Mouse (Mus musculus): Measurements from ENCODE around the gene Btrc. TPM values are rescaled to one million over a fixed set of nuclear protein-coding genes. Genes with fewer than 3 reads are reported as not detected.

Btrc gene
- polyA plus RNA-seq, 1 experiment from 2014 or later = 43.1 TPM

DNA sequence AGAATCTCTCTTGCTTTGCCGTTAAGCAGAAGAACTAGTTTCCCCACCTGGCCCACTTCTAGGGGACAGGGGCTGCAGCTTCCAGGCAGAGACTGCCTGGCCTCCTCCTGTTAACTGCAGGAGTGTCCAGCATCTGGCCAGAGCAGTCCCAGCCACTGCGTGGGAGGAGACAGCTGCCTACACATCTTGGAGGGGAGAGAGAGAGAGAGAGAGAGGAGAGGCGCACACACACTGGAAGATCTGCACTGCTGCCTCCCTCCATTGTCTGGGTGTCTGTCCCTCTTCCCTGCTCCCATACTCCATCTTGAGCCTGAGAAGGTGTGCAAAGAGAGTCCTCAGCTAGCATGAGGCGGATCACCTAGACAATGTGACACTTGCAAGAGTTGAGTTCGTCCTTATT lies 165.8 kb downstream of the Btrc start:
- Histone ChIP-seq H3K4me3 (no peak overlapping the region), H3K36me3 (peaks cover 47% of the 10 kb centered on the region), H3K27ac (replicated peaks) (no peak overlapping the region), H3K4me1 (no peaks in the 10 kb centered on the region), H3K9me3 (replicated peaks) (no peaks in the 10 kb centered on the region), H3K27me3 (ENCODE audit: low read depth, poor library complexity, severe bottlenecking) (0 out of 2 replicates have a peak, but pooled peaks cover 6% of the 10 kb centered on the region)
- no peak for DNase-seq (ENCODE audit: low spot score)
- whole genome bisulfite sequencing = 81% methylated on average over 5 of the region's 5 CpGs

- no peak for DNase-seq (ENCODE audit: low spot score)
- peaks cover 37% of the 10 kb centered on the region for H3K36me3 ChIP-seq
- WGBS = 87% methylated on average over 15 of the region's 15 CpGs
- H3K27ac ChIP-seq (replicated peaks) = no peak overlapping the region
- H3K4me1 ChIP-seq = no peaks in the 10 kb centered on the region
- H3K4me3 ChIP-seq = no peak overlapping the region
- peaks cover 17% of the 10 kb centered on the region for H3K27me3 ChIP-seq (ENCODE audit: low read depth, poor library complexity, severe bottlenecking)
- no peaks in the 10 kb centered on the region for H3K9me3 ChIP-seq (replicated peaks)
Measured at GRCm38 (mm10) chr19:45530200-45530995, 166.9 kb downstream of the Btrc start.

- no peaks in the 10 kb centered on the region for H3K9me3 ChIP-seq (replicated peaks)
- H3K27me3 ChIP-seq (ENCODE audit: low read depth, poor library complexity, severe bottlenecking) = peaks cover 29% of the 10 kb centered on the region
- WGBS = 80% methylated on average over 6 of the region's 6 CpGs
- no peaks in the 10 kb centered on the region for H3K4me1 ChIP-seq
- peaks cover 37% of the 10 kb centered on the region for H3K36me3 ChIP-seq
- no peak overlapping the region for H3K4me3 ChIP-seq
- H3K27ac ChIP-seq (replicated peaks) = no peak overlapping the region
- DNase-seq (ENCODE audit: low spot score) = no peak
Measured at GRCm38 (mm10) chr19:45531554-45531953, 168.0 kb downstream of the Btrc start.

DNA sequence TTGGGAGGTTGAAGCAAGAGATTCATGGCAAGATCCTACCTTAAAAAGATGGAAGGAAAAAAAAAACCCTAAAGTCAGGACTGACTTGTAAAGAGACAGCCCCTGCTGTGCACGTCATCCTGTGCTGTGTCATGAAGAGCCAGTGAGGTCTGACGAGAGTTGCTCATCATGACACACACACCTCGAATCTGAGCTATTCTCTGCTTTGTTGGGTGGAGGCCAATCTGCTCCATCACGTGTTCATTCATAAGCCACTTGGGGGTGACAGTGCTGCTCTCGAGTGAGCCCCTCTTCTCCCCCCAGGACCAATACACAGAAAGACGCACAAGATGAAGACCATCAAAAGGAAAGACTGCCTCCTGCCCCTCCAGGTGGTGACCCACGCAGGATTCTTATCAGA lies 170.1 kb downstream of the Btrc start:
- peaks cover 43% of the 10 kb centered on the region for H3K27me3 ChIP-seq (ENCODE audit: low read depth, poor library complexity, severe bottlenecking)
- peaks cover 18% of the 10 kb centered on the region for H3K36me3 ChIP-seq
- no peak for DNase-seq (ENCODE audit: low spot score)
- H3K27ac ChIP-seq (replicated peaks) = no peak overlapping the region
- no peaks in the 10 kb centered on the region for H3K4me1 ChIP-seq
- H3K4me3 ChIP-seq = no peak overlapping the region
- H3K9me3 ChIP-seq (replicated peaks) = no peaks in the 10 kb centered on the region
- 82% methylated on average over 7 of the region's 7 CpGs for WGBS

DNA sequence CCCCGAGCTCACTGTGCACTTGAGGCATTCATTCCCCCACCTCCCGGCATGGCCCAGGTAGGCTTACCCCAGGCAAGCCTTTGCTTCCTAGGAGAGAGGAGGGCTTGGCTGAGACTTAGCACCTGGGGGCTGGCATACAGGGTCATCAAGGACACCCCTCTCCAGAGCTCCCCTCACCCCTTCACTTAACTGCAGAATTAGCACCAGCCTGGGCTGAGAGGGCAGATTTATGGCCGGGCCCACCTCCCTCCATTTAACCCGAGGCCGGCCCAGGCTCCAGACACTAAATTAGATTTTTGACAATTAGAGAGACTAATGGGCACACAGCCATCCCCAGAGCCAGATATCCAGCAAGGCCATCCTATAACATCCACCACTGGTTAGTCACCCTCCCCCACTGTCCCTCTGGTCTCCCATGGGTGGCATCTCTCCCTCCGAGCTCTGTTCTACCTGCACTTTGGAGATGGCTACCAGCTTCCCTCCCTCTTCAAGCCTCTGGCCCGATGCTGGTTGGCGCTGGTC lies 171.7 kb downstream of the Btrc start:
- peaks cover 59% of the 10 kb centered on the region for H3K27me3 ChIP-seq (ENCODE audit: low read depth, poor library complexity, severe bottlenecking)
- peaks cover 2% of the 10 kb centered on the region; the same call in 1 of the 2 replicates for H3K36me3 ChIP-seq
- no peak overlapping the region for H3K27ac ChIP-seq (replicated peaks)
- no peak overlapping the region for H3K4me3 ChIP-seq
- DNase-seq (ENCODE audit: low spot score) = no peak
- 86% methylated on average over 8 of the region's 8 CpGs for WGBS
- H3K4me1 ChIP-seq = no peaks in the 10 kb centered on the region
- no peaks in the 10 kb centered on the region for H3K9me3 ChIP-seq (replicated peaks)

- DNase-seq (ENCODE audit: low spot score) = no peak
- 68% methylated on average over 6 of the region's 6 CpGs for WGBS
- Histone ChIP-seq H3K9me3 (replicated peaks) (no peaks in the 10 kb centered on the region), H3K4me3 (no peak overlapping the region), H3K27ac (replicated peaks) (no peak overlapping the region), H3K4me1 (peaks cover 3% of the 10 kb centered on the region), H3K36me3 (no peaks in the 10 kb centered on the region), H3K27me3 (ENCODE audit: low read depth, poor library complexity, severe bottlenecking) (peaks cover 66% of the 10 kb centered on the region)
Measured at GRCm38 (mm10) chr19:45535929-45536328, 172.4 kb downstream of the Btrc start.

DNA sequence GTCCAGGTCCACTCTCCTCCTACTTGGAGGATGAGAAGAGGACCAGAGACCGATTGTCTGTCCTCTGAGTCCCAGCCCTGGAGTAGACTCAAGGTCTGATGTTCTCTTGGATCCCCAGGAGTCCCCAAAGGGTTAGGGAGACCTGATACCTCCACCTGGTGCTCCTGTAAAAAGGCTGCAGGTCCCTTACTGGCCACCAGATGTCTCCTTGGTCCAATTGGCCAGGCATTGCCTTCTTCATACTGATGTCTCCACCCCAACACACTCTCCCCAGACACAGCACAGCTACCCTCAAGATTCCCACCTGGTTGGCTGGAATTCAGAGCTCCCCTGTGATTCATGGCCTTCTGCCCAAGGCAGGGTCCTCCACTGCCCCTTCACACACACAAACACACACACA lies 174.0 kb downstream of the Btrc start:
- peaks cover 14% of the 10 kb centered on the region for H3K4me1 ChIP-seq
- WGBS = 62% methylated on average over 1 of the region's 1 CpGs
- H3K27ac ChIP-seq (replicated peaks) = no peak overlapping the region
- no peaks in the 10 kb centered on the region for H3K9me3 ChIP-seq (replicated peaks)
- peak; percentile 43 for DNase-seq (ENCODE audit: low spot score)
- peaks cover 82% of the 10 kb centered on the region for H3K27me3 ChIP-seq (ENCODE audit: low read depth, poor library complexity, severe bottlenecking)
- H3K36me3 ChIP-seq = no peaks in the 10 kb centered on the region
- no peak overlapping the region for H3K4me3 ChIP-seq

- peaks cover 93% of the 10 kb centered on the region for H3K27me3 ChIP-seq (ENCODE audit: low read depth, poor library complexity, severe bottlenecking)
- 25% methylated on average over 8 of the region's 8 CpGs for WGBS
- H3K36me3 ChIP-seq = no peaks in the 10 kb centered on the region
- peak overlapping the region; percentile 60 for H3K4me3 ChIP-seq
- peaks cover 31% of the 10 kb centered on the region for H3K4me1 ChIP-seq
- DNase-seq (ENCODE audit: low spot score) = no peak
- peak overlapping the region; percentile 77 for H3K27ac ChIP-seq (replicated peaks)
- H3K9me3 ChIP-seq (replicated peaks) = no peaks in the 10 kb centered on the region
Measured at GRCm38 (mm10) chr19:45540657-45541408, 177.3 kb downstream of the Btrc start.

GRCm38 (mm10) chr19:45541409-45542041 lies 178.0 kb downstream of the Btrc start:
- Histone ChIP-seq H3K9me3 (replicated peaks) (no peaks in the 10 kb centered on the region), H3K36me3 (no peaks in the 10 kb centered on the region), H3K27me3 (ENCODE audit: low read depth, poor library complexity, severe bottlenecking) (peaks cover 93% of the 10 kb centered on the region), H3K4me3 (peak overlapping the region; percentile 60), H3K4me1 (peaks cover 31% of the 10 kb centered on the region), H3K27ac (replicated peaks) (peak overlapping the region; percentile 77)
- under 1% methylated on average over 58 of the region's 58 CpGs for WGBS
- peak; percentile 70 for DNase-seq (ENCODE audit: low spot score)

DNA sequence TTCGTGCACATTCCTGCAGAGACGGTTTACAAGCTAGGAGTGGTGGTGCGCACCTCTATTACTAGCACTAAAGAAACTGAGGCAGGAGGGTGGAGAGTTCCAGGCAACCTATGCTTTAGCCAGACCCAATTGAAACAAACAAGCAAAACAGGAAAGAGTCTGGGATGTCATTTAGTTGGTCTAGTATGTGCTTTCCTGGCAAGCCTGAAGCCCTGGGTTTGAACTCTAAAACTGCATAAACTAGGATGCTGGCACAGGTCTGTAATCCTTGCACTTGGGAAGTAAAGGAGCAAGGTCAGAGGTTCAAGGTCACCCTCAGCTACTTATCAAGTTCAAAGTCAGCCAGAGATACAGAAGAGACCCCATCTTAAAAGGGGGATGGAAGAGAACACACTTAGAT lies 178.5 kb downstream of the Btrc start:
- H3K27ac ChIP-seq (replicated peaks) = peak overlapping the region; percentile 77
- peak overlapping the region; percentile 60 for H3K4me3 ChIP-seq
- 11% methylated on average over 3 of the region's 3 CpGs for WGBS
- H3K4me1 ChIP-seq = peaks cover 31% of the 10 kb centered on the region
- peaks cover 95% of the 10 kb centered on the region for H3K27me3 ChIP-seq (ENCODE audit: low read depth, poor library complexity, severe bottlenecking)
- no peak for DNase-seq (ENCODE audit: low spot score)
- no peaks in the 10 kb centered on the region for H3K36me3 ChIP-seq
- no peaks in the 10 kb centered on the region for H3K9me3 ChIP-seq (replicated peaks)

DNA sequence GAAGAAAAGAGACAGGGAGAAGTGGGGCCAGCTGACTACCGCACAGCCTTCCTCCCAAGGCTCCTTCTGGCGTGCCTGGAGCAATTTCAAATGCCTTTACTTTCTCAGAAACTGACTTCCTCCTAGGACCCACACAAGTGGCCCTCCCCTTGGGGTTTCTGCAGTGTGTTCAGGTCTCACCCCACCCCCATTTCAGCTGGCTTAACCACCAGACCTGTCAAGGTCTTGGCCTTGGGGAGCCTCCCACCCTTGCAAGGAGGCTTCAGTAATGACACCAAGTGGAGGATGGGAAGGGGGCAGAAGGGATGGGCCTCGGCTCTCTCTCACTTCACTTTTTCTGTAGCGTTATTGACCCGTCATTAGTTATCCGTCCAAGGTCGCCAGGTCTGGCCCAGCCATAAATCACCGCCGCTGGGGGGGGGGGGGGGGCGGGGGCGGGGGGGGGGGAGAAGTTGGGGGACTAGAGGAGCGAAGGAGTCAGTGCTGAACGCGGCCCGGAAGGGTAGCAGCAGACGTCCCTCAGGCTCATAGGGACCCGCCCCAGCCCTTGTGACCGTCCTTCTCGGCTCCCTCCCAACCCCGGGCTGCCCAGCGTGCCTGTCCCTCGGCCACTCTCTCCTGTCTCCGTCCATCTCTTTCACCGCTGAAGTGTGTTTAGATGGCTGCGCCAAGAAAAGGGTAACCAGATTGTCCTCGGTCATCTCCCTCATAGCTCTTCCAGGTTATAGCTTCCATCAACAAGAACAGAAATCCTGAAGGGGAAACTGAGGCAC lies 180.8 kb downstream of the Btrc start:
- H3K27me3 ChIP-seq (ENCODE audit: low read depth, poor library complexity, severe bottlenecking) = peaks cover 100% of the 10 kb centered on the region

DNA sequence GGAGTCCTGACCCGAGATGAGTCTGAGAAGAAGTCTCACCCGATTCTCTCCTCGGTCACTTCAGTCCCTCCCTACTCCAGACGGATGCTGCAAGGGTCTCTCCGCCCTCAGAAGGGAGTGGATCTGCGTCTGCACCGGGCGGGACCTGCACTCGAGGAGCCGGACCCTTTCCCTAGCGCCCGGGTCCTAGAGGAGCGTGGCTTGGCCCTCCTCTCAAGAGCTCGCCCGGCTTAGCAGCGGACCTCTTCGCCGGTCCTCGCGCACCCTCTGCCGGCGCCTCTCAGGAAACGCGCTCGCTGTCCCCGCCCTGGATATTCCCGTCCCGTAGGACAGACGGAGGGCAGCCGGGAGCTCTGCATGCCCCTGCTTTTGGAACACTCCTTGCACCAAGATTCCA lies 181.4 kb downstream of the Btrc start:
- H3K27ac ChIP-seq (replicated peaks) = no peak overlapping the region
- under 1% methylated on average over 30 of the region's 30 CpGs for WGBS
- no peaks in the 10 kb centered on the region for H3K9me3 ChIP-seq (replicated peaks)
- H3K27me3 ChIP-seq (ENCODE audit: low read depth, poor library complexity, severe bottlenecking) = peaks cover 100% of the 10 kb centered on the region
- peak overlapping the region; percentile 50 for H3K4me3 ChIP-seq
- H3K36me3 ChIP-seq = no peaks in the 10 kb centered on the region
- DNase-seq (ENCODE audit: low spot score) = peak; percentile 86
- peaks cover 41% of the 10 kb centered on the region for H3K4me1 ChIP-seq

More for the DNA sequence above, 180.8 kb downstream of the Btrc start:
- no peak overlapping the region for H3K27ac ChIP-seq (replicated peaks)
- H3K9me3 ChIP-seq (replicated peaks) = no peaks in the 10 kb centered on the region
- no peaks in the 10 kb centered on the region for H3K36me3 ChIP-seq
- H3K4me1 ChIP-seq = peaks cover 41% of the 10 kb centered on the region
- WGBS = under 1% methylated on average over 23 of the region's 26 CpGs
- no peak for DNase-seq (ENCODE audit: low spot score)
- H3K4me3 ChIP-seq = peak overlapping the region; percentile 50
